Mouse (Mus musculus) C2C12 (cell line): ENCODE data around the gene Aamdc.

ENCODE experiments used
- CTCF ChIP-seq: IDR thresholded peaks from one replicate; pipeline ENCODE4 v1.5.1; 2011; ENCODE audit not compliant: control insufficient read depth, insufficient read depth, insufficient read length
- MAX ChIP-seq: IDR thresholded peaks from one replicate; pipeline ENCODE4 v1.6.1; 2011; ENCODE audit warnings: mild to moderate bottlenecking, control low read depth
- MYOG ChIP-seq: IDR thresholded peaks from one replicate; pipeline ENCODE4 v1.6.1; 2011; ENCODE audit not compliant: control insufficient read depth, insufficient read length; ENCODE audit errors: extremely low read depth

- no peak for TF ChIP-seq CTCF
- no peak for TF ChIP-seq MAX
- TF ChIP-seq MYOG, result no peak
Measured at GRCm38 (mm10) chr7:97622676-97623075, 43.4 kb upstream of the Aamdc start.
